Comparison of ENCODE assay signal across 16 mouse cellular contexts in genomic region chr2:19300345-19301089, GRCm38 (mm10).
DNase-seq lines count a peak whose midpoint lies in the region; ATAC-seq lines count a peak whose summit lies in the region.
"Had no signal": no experiment of that assay in that cellular context is flagged by ENCODE, and none has a peak within 500 bp of the region (broad histone marks: within the 10 kb centered on the region; RNA-seq: fewer than 3 reads in every experiment).

No protein-coding gene starts in this region.

- no peaks in the 10 kb centered on the region for H3K9me3 ChIP-seq in forebrain, embryonic 10.5 days
- H3K9me3 ChIP-seq: heart, embryonic 10.5 days; limb, embryonic 12.5 days; midbrain, embryonic 10.5 days; stomach, embryonic 15.5 days had no signal

- no peaks in the 10 kb centered on the region for H3K27me3 ChIP-seq in forebrain, embryonic 10.5 days (ENCODE audit: poor library complexity, severe bottlenecking)
- H3K27me3 ChIP-seq: stomach, embryonic 15.5 days had no signal

- H3K4me3 ChIP-seq in forebrain, embryonic 10.5 days = no peak overlapping the region
- H3K4me3 ChIP-seq: erythroblast, embryonic 14.5 days; heart, embryonic 10.5 days; limb, embryonic 12.5 days; midbrain, embryonic 10.5 days; stomach, embryonic 15.5 days had no signal

- no peak overlapping the region for H3K27ac ChIP-seq in forebrain, embryonic 10.5 days
- H3K27ac ChIP-seq: heart, embryonic 10.5 days; limb, embryonic 12.5 days; midbrain, embryonic 10.5 days; stomach, embryonic 15.5 days had no signal

- WGBS in forebrain, embryonic 10.5 days = 87% methylated on average over 9 of the region's 9 CpGs

- no peaks in the 10 kb centered on the region for H3K36me3 ChIP-seq in forebrain, embryonic 10.5 days (replicated peaks)
- H3K36me3 ChIP-seq: heart, embryonic 10.5 days; limb, embryonic 12.5 days; midbrain, embryonic 10.5 days; stomach, embryonic 15.5 days had no signal

- peaks cover 4% of the 10 kb centered on the region for H3K4me1 ChIP-seq in forebrain, embryonic 10.5 days
- H3K4me1 ChIP-seq: limb, embryonic 12.5 days had no signal

- ATAC-seq in neutrophil, adult 5-6 weeks (ENCODE audit: extremely low read depth, insufficient number of reproducible peaks, low FRiP score, poor library complexity, severe bottlenecking) = peak; percentile 43; the same call in 1 of the 2 replicates
- ATAC-seq: hindbrain, embryonic 16.5 days had no signal

- DNase-seq in heart, adult 18-20 months = peak; percentile 13 to 38
- DNase-seq in heart, postnatal 4 days = no peak
- peak; percentile 68 for DNase-seq in CD4-positive, CD25-positive, alpha-beta regulatory T cell, adult 2 months (ENCODE audit: low read depth, low spot score)
- peak; percentile 73 for DNase-seq in induced T-regulatory cell, adult 2 months (ENCODE audit: low read depth)
- no peak for DNase-seq in left cerebral cortex, adult 8-10 months (ENCODE audit: low spot score in 2 of 2)
- no peak for DNase-seq in forebrain, embryonic 10.5 days (ENCODE audit: extremely low spot score, low spot score)
- DNase-seq in ovary, adult 18-20 months (ENCODE audit: low spot score) = no peak
- DNase-seq: adrenal gland, postnatal 25 days; cerebellum, postnatal 36 days had no signal

Comparison
In these comparisons a context has a peak if more than half of its experiments do, and no peak if none do; other contexts are left out.
1. DNase-seq: peak in heart, adult 18-20 months (2 of 2), CD4-positive, CD25-positive, alpha-beta regulatory T cell, adult 2 months (single experiment) and induced T-regulatory cell, adult 2 months (single experiment); none in heart, postnatal 4 days (single experiment), left cerebral cortex, adult 8-10 months (0 of 2), forebrain, embryonic 10.5 days (single experiment) and ovary, adult 18-20 months (single experiment).